Mouse (Mus musculus): Measurements from ENCODE around the gene Sox12.

- TF ChIP-seq CTCF (IDR thresholded peaks at IDR 0.05; ENCODE audit: insufficient read depth, low read length) (no peak), POLR2A (IDR thresholded peaks at IDR 0.05; ENCODE audit: borderline replicate concordance, extremely low read depth, low read depth, low read length) (no peak)
Measured at GRCm38 (mm10) chr2:152349842-152350540, 47.9 kb downstream of the Sox12 start.

Measured in lung, adult 2 months (tissue).